Mouse (Mus musculus) neural tube, embryonic 13.5 days (tissue): ENCODE results near the gene Snd1. TPM values are rescaled to one million over a fixed set of nuclear protein-coding genes. Genes with fewer than 3 reads are reported as not detected.

Source experiments
- ATAC-seq: fragments of 200-750 bp; cut with Nextera tagmentation; 2 replicates; pipeline ENCODE4 v1.8.0; 2017; ENCODE audit warnings: low read depth, mild to moderate bottlenecking, moderate TSS enrichment, moderate library complexity
- H3K27ac ChIP-seq: fragments of 300-500 bp; sonication (generic); replicated peaks from 2 replicates; pipeline ENCODE4 v1.5.1; 2015; ENCODE audit warnings: moderate library complexity, mild to moderate bottlenecking, inconsistent platforms
- H3K27me3 ChIP-seq: fragments of 300-500 bp; sonication (generic); 2 replicates; pipeline ENCODE4 v1.6.1; 2015; ENCODE audit warnings: mild to moderate bottlenecking, inconsistent platforms
- H3K36me3 ChIP-seq: fragments of 300-500 bp; sonication (generic); 2 replicates; pipeline ENCODE4 v1.6.1; 2015; ENCODE audit warnings: mild to moderate bottlenecking, inconsistent platforms
- H3K4me1 ChIP-seq: fragments of 300-500 bp; sonication (generic); replicated peaks from 2 replicates; pipeline ENCODE4 v1.6.1; 2015; ENCODE audit warnings: inconsistent platforms
- H3K4me2 ChIP-seq: fragments of 300-500 bp; sonication (generic); 2 replicates; pipeline ENCODE4 v1.6.1; 2015; ENCODE audit warnings: inconsistent platforms, mild to moderate bottlenecking, moderate library complexity
- H3K4me3 ChIP-seq: fragments of 300-500 bp; sonication (generic); 2 replicates; pipeline ENCODE4 v1.5.1; 2015; ENCODE audit warnings: mild to moderate bottlenecking, inconsistent platforms
- H3K9ac ChIP-seq: fragments of 300-500 bp; sonication (generic); 2 replicates; pipeline ENCODE4 v1.6.1; 2015; ENCODE audit warnings: moderate library complexity, mild to moderate bottlenecking, inconsistent platforms
- H3K9me3 ChIP-seq: fragments of 300-500 bp; sonication (generic); 2 replicates; pipeline ENCODE4 v1.6.1; 2016; ENCODE audit warnings: inconsistent platforms
- WGBS: fragments of 180-500 bp; shearing (Covaris S2); methylation state at CpG from one replicate; pipeline ENCODE4 v1.1.7; 2015; 5-methylcytosine and 5-hydroxymethylcytosine counted together
- polyA plus RNA-seq: library from polyadenylated mRNA; unstranded; fragments of >200 nt; fragmentation: Nextera tagmentation; extraction: Ambion mirVana; gene quantifications from 2 replicates; pipeline ENCODE4 v1.2.1, GENCODE M21; 2015

Gene Snd1
- polyA plus RNA-seq, 1 experiment from 2014 or later, result 77.5 TPM

DNA sequence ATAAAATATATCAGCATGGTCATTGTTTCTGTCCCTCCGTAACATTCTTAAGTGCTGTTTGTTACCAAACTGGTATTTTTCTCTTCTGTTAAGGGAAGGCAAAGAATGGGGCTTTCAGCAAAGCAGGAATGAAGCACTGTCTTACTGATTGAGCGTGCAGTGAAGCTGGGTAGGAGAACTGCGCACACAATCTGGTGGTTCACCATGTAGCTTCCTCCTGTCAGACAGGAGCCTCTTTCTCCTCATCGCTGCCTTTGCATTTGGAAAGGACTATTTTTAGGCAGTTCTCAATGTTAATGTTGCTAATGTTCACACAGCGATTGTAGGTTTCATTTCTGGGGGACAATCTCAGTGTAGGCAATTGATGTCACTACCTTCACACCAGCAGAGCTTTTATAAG, 194.3 kb downstream of the Snd1 start:
- H3K9me3 ChIP-seq, result no peaks in the 10 kb centered on the region
- no peak overlapping the region for H3K4me2 ChIP-seq
- no peak overlapping the region for H3K4me3 ChIP-seq
- H3K36me3 ChIP-seq, result no peaks in the 10 kb centered on the region
- no peaks in the 10 kb centered on the region for H3K27me3 ChIP-seq
- H3K27ac ChIP-seq, result no peak overlapping the region
- H3K4me1 ChIP-seq, result no peaks in the 10 kb centered on the region
- H3K9ac ChIP-seq, result no peak overlapping the region
- 80% methylated on average over 5 of the region's 5 CpGs for WGBS
- ATAC-seq, result no peak

DNA sequence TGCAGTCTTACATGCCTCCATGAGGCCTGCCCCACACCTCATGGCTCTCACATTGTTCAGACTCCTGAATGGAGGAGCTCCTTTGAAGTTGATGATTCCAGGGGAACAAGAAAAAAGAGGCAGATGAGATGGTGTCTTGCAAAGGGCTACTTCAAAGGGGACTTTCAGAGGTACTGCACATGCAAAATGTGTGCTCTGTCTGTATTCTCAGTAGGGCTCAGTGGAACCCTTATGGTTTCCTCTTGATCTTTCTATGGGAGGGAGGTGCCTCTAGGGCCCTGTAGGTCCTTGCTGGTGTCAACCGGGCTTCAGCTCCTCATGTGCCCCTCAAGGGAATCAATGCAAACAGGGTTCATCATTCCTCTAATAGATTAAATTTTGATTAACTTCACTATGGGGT, 197.4 kb downstream of the Snd1 start:
- Histone ChIP-seq H3K27me3 (no peaks in the 10 kb centered on the region), H3K4me1 (no peaks in the 10 kb centered on the region), H3K9me3 (no peaks in the 10 kb centered on the region), H3K4me3 (no peak overlapping the region), H3K27ac (no peak overlapping the region), H3K4me2 (no peak overlapping the region), H3K9ac (no peak overlapping the region), H3K36me3 (no peaks in the 10 kb centered on the region)
- WGBS, result 43% methylated on average over 1 of the region's 1 CpGs
- no peak for ATAC-seq

DNA sequence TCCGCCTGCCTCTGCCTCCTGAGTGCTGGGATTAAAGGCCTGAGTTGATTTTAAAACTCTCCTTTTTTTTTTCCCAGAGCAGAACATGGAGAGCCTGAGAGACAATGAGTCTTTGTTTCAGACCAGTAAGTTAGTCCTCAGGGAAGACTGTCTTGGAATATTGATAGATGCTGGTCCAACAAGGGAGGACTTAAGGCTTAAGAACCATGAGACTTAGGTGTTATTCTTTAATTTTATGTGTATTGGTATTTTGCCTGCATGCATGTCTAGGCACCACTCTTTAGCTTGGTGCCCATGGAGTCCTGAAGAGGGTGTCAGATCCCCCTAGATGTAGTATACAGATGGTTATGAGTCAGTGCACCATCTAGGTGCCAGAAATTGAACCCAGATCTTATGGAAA, 199.7 kb downstream of the Snd1 start:
- Histone ChIP-seq H3K4me1 (no peaks in the 10 kb centered on the region), H3K27ac (no peak overlapping the region), H3K4me3 (no peak overlapping the region), H3K4me2 (no peak overlapping the region), H3K36me3 (no peaks in the 10 kb centered on the region), H3K27me3 (no peaks in the 10 kb centered on the region), H3K9ac (no peak overlapping the region), H3K9me3 (no peaks in the 10 kb centered on the region)
- no peak for ATAC-seq
- 90% methylated on average over 1 of the region's 1 CpGs for WGBS

DNA sequence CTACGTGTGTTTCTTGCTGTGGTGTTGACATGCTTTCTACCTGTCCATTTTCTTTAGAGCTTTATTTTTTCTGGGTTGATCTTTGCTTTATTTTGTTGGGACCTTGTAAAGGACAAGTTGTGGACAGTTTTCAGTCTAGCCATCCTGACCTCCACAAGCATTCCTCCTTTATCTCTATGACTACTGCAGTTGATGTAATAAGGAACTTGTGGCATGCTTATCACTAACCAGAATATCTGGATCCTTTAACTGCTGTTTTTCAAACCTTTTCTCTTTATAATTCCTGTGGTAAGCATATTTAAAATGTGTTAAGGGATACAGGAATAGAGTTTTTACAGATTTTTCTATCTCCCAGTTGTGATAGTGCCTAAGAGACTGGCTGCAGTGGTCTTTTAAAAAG, 204.0 kb downstream of the Snd1 start:
- Histone ChIP-seq H3K27me3 (no peaks in the 10 kb centered on the region), H3K4me3 (no peak overlapping the region), H3K36me3 (no peaks in the 10 kb centered on the region), H3K9me3 (no peaks in the 10 kb centered on the region), H3K4me2 (no peak overlapping the region), H3K27ac (no peak overlapping the region), H3K4me1 (0 out of 2 replicates have a peak, but pooled peaks cover 12% of the 10 kb centered on the region), H3K9ac (no peak overlapping the region)
- no peak for ATAC-seq
- 100% methylated on average over 1 of the region's 1 CpGs for WGBS

DNA sequence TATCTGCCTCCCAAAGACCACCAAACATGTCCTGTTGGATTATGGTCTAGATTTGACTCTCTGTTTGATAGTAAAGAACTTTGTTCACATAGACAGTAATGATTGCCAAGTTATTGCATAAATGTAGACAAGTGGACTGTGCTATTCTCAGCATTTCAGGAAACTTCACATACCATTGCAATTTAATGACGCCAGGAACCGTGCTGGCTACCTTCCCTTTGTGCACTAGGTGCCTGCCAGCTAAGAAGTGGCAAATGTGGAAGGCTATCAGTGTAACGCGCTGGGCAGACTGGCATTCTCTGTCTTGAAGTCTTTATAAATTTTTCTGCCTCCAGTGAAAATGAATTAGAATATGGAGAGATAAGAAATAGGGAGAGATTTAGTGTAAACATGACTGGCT, 205.6 kb downstream of the Snd1 start:
- H3K4me1 ChIP-seq, result 0 out of 2 replicates have a peak, but pooled peaks cover 12% of the 10 kb centered on the region
- ATAC-seq, result no peak
- no peak overlapping the region for H3K4me3 ChIP-seq
- no peak overlapping the region for H3K4me2 ChIP-seq
- no peaks in the 10 kb centered on the region for H3K27me3 ChIP-seq
- H3K9ac ChIP-seq, result no peak overlapping the region
- H3K27ac ChIP-seq, result no peak overlapping the region
- 83% methylated on average over 4 of the region's 4 CpGs for WGBS
- H3K36me3 ChIP-seq, result no peaks in the 10 kb centered on the region
- H3K9me3 ChIP-seq, result no peaks in the 10 kb centered on the region

DNA sequence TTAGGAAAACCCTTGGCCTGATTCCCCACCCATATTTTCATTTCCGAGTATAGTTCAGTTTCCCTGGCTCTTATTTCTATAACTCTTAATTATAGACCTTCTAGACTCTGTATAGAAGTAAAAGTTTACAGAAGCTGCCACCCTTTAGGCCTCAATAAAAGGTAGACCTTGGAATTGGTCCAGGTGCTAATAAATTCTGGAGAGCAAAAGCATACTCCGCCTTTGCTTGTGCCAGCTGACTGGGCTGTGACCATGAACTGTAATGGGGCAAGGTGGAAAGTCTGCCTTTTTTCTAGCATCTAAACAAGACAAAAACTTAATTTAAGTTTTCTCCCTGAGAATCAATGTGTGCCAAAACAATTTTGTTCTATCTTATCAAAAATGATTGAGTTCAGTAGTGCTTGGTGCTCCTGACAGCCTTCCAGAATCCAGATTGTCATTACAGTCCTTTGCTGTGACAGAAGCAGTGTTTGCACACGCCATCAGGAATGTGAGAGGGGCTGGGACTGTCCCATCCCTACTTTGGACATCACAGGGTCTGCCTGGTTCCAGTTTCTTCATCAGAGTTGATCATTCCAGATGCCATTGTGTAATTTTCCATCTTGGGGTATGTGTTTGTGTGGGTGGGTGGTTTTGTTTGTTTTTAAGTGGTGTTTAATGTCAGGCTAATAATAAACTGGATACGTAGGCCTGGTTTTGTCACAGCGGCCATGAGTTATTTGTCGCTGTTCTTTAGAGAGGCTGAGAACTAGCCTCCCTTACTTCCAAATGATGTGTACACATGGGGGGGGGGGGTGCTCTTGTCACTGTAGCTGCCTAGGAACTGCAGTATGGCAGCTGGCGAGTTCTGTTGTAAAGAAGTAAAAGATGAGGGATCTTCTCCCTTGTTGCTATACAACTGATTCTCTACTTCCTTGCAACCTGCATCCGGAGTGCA, 206.8 kb downstream of the Snd1 start:
- H3K4me2 ChIP-seq, result no peak overlapping the region
- H3K4me3 ChIP-seq, result no peak overlapping the region
- H3K9me3 ChIP-seq, result no peaks in the 10 kb centered on the region
- no peaks in the 10 kb centered on the region for H3K36me3 ChIP-seq
- ATAC-seq, result no peak
- no peak overlapping the region for H3K27ac ChIP-seq
- H3K27me3 ChIP-seq, result no peaks in the 10 kb centered on the region
- 0 out of 2 replicates have a peak, but pooled peaks cover 12% of the 10 kb centered on the region for H3K4me1 ChIP-seq
- 76% methylated on average over 8 of the region's 8 CpGs for WGBS
- H3K9ac ChIP-seq, result no peak overlapping the region

DNA sequence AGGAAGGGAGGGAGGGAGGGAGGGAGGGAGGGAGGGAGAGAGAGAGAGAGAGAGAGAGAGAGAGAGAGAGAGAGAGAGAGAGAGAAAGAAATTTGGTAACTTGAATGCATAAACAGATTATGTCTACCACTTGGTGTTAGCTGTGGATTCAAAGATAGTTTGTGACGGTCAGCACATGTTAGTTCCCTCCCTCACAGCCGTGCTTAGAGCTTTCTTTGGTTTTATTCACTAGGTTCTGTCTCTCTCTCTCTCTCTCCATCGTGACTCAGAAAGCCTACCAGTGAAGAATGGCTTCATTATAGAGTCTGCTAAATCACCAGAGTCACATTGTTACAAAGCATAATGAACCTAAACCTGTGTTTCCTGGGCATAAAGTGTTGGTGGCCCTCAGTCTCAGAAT, 210.1 kb downstream of the Snd1 start:
- Histone ChIP-seq H3K36me3 (no peaks in the 10 kb centered on the region), H3K9ac (no peak overlapping the region), H3K9me3 (no peaks in the 10 kb centered on the region), H3K4me3 (no peak overlapping the region), H3K27me3 (no peaks in the 10 kb centered on the region), H3K4me2 (no peak overlapping the region), H3K27ac (no peak overlapping the region), H3K4me1 (0 out of 2 replicates have a peak, but pooled peaks cover 12% of the 10 kb centered on the region)
- ATAC-seq, result no peak
- WGBS, result 27% methylated on average over 3 of the region's 3 CpGs

DNA sequence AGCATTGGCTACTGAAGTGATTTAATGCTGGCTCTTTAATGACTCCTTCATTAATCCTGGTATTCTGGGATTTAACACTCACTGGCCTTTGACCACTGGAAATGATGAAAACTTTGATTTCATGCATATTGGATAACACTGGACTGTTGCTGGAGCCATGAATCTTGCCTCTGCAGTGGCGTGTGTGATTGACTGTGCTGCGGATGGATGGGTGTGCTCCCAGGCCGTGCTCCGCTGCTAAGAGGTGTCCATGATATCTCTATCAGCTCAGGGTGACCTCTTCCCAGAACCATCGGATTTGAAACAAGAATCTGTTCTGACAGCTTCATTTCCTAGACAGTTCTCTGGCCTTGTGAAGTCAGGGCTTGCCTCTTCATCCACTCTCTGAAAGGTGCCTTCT, 210.8 kb downstream of the Snd1 start:
- no peak overlapping the region for H3K9ac ChIP-seq

DNA sequence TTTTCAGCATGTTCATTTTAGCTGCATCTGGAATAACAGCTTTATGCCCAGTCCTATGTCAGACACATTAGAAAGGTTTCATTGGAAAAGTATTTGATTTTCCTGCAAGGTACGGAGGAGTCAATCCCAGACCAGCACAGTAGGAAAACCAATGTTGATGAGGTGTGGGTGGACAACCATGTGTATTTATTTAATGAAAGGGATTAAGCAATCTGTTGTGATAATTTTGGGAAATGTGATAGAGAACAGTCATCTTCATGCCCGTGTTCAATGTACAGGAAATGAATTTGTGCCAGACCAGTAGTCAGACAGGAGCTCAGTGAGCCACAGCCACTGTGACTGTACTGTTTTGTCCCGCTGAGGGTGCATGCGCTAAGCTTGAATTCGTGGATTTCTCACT, 212.8 kb downstream of the Snd1 start:
- H3K27ac ChIP-seq, result no peak overlapping the region
- no peak overlapping the region for H3K4me2 ChIP-seq
- H3K4me1 ChIP-seq, result no peaks in the 10 kb centered on the region
- ATAC-seq, result no peak
- H3K9ac ChIP-seq, result no peak overlapping the region
- H3K27me3 ChIP-seq, result no peaks in the 10 kb centered on the region
- H3K4me3 ChIP-seq, result no peak overlapping the region
- no peaks in the 10 kb centered on the region for H3K36me3 ChIP-seq
- WGBS, result 94% methylated on average over 5 of the region's 5 CpGs
- H3K9me3 ChIP-seq, result no peaks in the 10 kb centered on the region

More for the DNA sequence above, 210.8 kb downstream of the Snd1 start:
- Histone ChIP-seq H3K4me3 (no peak overlapping the region), H3K36me3 (no peaks in the 10 kb centered on the region), H3K9me3 (no peaks in the 10 kb centered on the region), H3K4me1 (0 out of 2 replicates have a peak, but pooled peaks cover 12% of the 10 kb centered on the region), H3K4me2 (no peak overlapping the region), H3K27ac (no peak overlapping the region), H3K27me3 (no peaks in the 10 kb centered on the region)
- whole genome bisulfite sequencing, result 74% methylated on average over 5 of the region's 5 CpGs
- no peak for ATAC-seq

DNA sequence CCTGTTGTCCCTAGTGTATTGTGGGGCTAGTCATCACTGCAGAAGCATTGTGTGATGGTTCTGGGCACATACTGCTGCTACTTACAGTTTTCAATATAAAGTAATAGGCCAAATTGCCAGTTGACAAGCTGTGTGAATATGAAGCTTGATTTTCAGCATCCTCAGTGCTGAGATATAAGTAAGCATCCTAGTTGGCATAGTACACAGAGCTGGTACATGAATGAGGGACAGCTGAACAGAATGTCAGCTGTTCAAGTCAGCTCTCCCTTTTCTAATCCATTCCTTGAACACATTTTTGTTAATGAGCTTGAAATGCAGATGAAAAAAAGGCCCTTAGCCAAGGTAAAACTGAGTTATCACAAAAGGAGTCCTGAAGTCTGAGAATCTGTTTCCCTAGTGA, 217.7 kb downstream of the Snd1 start:
- Histone ChIP-seq H3K4me3 (no peak overlapping the region), H3K4me1 (0 out of 2 replicates have a peak, but pooled peaks cover 4% of the 10 kb centered on the region), H3K36me3 (no peaks in the 10 kb centered on the region), H3K9me3 (no peaks in the 10 kb centered on the region), H3K9ac (no peak overlapping the region), H3K27ac (no peak overlapping the region), H3K4me2 (no peak overlapping the region), H3K27me3 (no peaks in the 10 kb centered on the region)
- ATAC-seq, result no peak

DNA sequence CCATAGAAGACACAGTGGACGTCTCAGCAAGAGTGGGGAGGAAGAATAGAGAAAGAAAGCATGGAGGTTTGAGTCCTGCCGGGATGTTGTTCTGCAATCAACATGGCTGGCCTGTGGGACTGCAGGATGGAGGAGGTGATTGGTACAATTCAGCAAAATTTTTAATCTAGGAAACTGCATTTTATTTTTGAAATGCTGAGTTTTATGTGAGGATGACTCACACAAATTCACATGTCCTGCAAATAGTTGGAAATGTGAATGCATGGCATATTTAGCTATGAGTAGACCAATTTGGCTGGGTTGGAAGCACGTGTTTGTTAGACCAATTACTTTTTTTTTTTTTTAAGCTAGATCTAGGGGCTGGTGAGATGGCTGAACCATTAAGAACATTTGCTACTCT, 222.3 kb downstream of the Snd1 start:
- Histone ChIP-seq H3K27ac (no peak overlapping the region), H3K9ac (no peak overlapping the region), H3K27me3 (no peaks in the 10 kb centered on the region), H3K36me3 (no peaks in the 10 kb centered on the region), H3K9me3 (no peaks in the 10 kb centered on the region), H3K4me2 (no peak overlapping the region), H3K4me1 (0 out of 2 replicates have a peak, but pooled peaks cover 4% of the 10 kb centered on the region), H3K4me3 (no peak overlapping the region)
- WGBS, result 86% methylated on average over 3 of the region's 3 CpGs
- no peak for ATAC-seq

DNA sequence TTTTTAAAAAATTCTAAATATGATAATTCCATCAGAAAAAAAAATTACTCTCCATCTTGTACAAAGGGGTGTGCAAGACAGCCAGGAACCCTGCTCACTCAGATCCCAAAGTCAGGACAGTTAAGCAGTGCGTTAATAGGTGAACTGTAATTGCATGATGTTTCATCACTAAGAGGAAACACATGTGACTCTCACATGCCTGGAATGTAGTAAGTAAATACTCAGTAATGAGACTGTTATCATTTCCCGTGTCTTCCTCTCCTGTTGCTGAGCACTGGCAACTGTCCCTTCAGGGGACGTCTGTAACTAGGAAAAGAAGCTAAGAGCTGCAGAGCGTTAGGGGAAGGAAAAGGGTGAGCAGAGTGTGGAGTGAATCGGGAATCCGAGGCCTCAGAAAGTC, 229.7 kb downstream of the Snd1 start:
- no peak overlapping the region for H3K4me2 ChIP-seq
- no peaks in the 10 kb centered on the region for H3K27me3 ChIP-seq
- no peak for ATAC-seq
- WGBS, result 59% methylated on average over 6 of the region's 6 CpGs
- peaks cover 27% of the 10 kb centered on the region for H3K4me1 ChIP-seq
- peak overlapping the region; percentile 67 for H3K27ac ChIP-seq
- H3K9me3 ChIP-seq, result no peaks in the 10 kb centered on the region
- H3K9ac ChIP-seq, result no peak overlapping the region; the same call in 1 of the 2 replicates
- H3K36me3 ChIP-seq, result no peaks in the 10 kb centered on the region; the same call in 1 of the 2 replicates
- H3K4me3 ChIP-seq, result no peak overlapping the region
